Mouse (Mus musculus): ENCODE measurements around the gene Npepl1. TPM values are rescaled to one million over a fixed set of nuclear protein-coding genes. Genes with fewer than 3 reads are reported as not detected.

Npepl1 gene
- total and polyA plus RNA-seq, 3 experiments: 17.3 to 46.9 TPM; not detected in 1

DNA sequence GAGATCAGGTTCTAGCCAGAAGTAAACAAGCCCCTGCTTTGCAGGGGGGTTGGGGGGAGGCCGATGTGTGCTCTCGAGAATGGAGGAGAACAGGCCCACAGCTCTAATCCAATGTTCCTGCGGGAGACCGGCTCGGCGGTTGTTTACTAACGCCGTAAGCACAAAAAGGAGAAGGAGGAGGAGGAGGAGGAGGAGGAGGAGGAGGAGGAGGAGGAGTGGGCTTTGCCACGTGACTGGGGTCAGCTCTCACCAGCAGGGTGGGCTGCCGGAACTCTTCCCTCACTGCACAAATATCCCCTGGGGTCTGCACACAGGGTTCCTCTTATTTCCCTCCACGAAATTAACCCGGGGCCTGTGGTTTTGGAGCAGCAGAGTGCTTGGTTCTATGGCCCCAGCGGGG is 35.5 kb upstream of the Npepl1 start:
- no peak for TF ChIP-seq USF1 (IDR thresholded peaks at IDR 0.05; ENCODE audit: low read depth, low read length)
- no peak for TF ChIP-seq MXI1 (IDR thresholded peaks at IDR 0.05; ENCODE audit: low read depth, low read length)
- TF ChIP-seq CTCF (IDR thresholded peaks at IDR 0.05 in 2 of 3, conservative IDR thresholded peaks at IDR 0.05 in 1 of 3; ENCODE audit: control insufficient read depth in 1 of 3, insufficient read depth in 1 of 3, low read depth in 2 of 3, low read length in 3 of 3, poor library complexity in 1 of 3, severe bottlenecking in 1 of 3): no peak
- no peak for TF ChIP-seq UBTF (IDR thresholded peaks at IDR 0.05; ENCODE audit: borderline replicate concordance, insufficient read depth, low read depth, low read length)
- TF ChIP-seq RCOR1 (IDR thresholded peaks at IDR 0.05; ENCODE audit: low read depth, low read length): no peak
- no peak for TF ChIP-seq JUND (IDR thresholded peaks at IDR 0.05; ENCODE audit: low read depth, low read length)
- no peak for TF ChIP-seq GATA1 (IDR thresholded peaks at IDR 0.05; ENCODE audit: low read depth, low read length)
- no peak for TF ChIP-seq MYC (IDR thresholded peaks at IDR 0.05; ENCODE audit: low read depth, low read length)
- no peak for TF ChIP-seq SMC3 (IDR thresholded peaks at IDR 0.05; ENCODE audit: low read depth, low read length)
- TF ChIP-seq CHD1 (IDR thresholded peaks at IDR 0.05; ENCODE audit: low read depth, low read length): no peak
- TF ChIP-seq MAX (IDR thresholded peaks at IDR 0.05; ENCODE audit: low read length): no peak
- no peak for TF ChIP-seq E2F4 (IDR thresholded peaks at IDR 0.05; ENCODE audit: borderline replicate concordance, low read depth, low read length)
- no peak for TF ChIP-seq CHD2 (IDR thresholded peaks at IDR 0.05; ENCODE audit: low read length)
- Histone ChIP-seq H3K4me3 (ENCODE audit: control insufficient read depth in 1 of 2, insufficient read depth in 1 of 2, low read depth in 2 of 2, low read length in 2 of 2) (no peak overlapping the region), H3K27me3 (ENCODE audit: control insufficient read depth in 1 of 2, insufficient read depth in 2 of 2, low read length in 2 of 2) (no peaks in the 10 kb centered on the region), H3K9me3 (replicated peaks; ENCODE audit: insufficient read depth, low read length) (no peaks in the 10 kb centered on the region), H3K36me3 (ENCODE audit: control insufficient read depth in 1 of 2, insufficient read depth in 2 of 2, low read length in 2 of 2) (peaks cover 0 to 12% of the 10 kb centered on the region in 2 experiments; a peak in 2 of 4 replicates), H3K27ac (ENCODE audit: control insufficient read depth, low read depth, low read length) (no peak overlapping the region), H3K79me2 (ENCODE audit: control insufficient read depth, insufficient read depth, low read length, poor library complexity) (peaks cover 21% of the 10 kb centered on the region), H3K9ac (ENCODE audit: control insufficient read depth, low read depth, low read length, poor library complexity, severe bottlenecking) (no peak overlapping the region), H3K4me1 (ENCODE audit: control insufficient read depth in 1 of 2, insufficient read depth in 2 of 2, low read length in 2 of 2) (peaks cover 4 to 5% of the 10 kb centered on the region in 2 experiments)
- no peak for DNase-seq (ENCODE audit: low read depth, low spot score)

DNA sequence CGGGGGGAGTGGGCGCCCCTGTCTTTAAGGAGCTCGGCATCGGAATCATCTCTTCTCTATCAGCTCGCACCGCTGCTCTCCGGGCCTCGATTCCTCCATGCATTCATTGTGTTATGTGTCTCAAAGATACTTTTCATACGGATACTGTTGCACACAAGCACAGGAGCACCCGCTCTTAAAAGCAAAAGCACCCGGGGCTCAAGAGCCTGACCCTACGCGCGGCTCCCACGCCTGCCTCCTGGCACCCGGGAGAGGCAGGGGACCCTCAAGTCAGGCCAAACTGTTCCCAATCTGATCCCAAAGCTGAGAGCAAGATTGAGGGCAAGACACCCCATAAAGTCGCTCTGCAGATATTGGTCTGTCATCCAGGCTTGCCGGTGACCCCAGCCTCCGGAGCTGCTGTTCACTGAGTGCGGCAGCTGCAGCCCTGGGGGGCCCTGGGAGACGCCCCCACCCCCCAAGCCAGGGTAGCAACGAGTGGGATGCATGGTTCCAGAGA is 35.0 kb upstream of the Npepl1 start:
- Histone ChIP-seq H3K4me1 (ENCODE audit: control insufficient read depth in 1 of 2, insufficient read depth in 2 of 2, low read length in 2 of 2) (peaks cover 3 to 4% of the 10 kb centered on the region in 2 experiments; a peak in 2 of 4 replicates), H3K4me3 (ENCODE audit: control insufficient read depth in 1 of 2, insufficient read depth in 1 of 2, low read depth in 2 of 2, low read length in 2 of 2) (peak overlapping the region in 1 of 2 experiments; percentile 73; a peak in 1 of 4 replicates), H3K79me2 (ENCODE audit: control insufficient read depth, insufficient read depth, low read length, poor library complexity) (peaks cover 23% of the 10 kb centered on the region), H3K27ac (ENCODE audit: control insufficient read depth, low read depth, low read length) (no peak overlapping the region), H3K36me3 (ENCODE audit: control insufficient read depth in 1 of 2, insufficient read depth in 2 of 2, low read length in 2 of 2) (peaks cover 0 to 10% of the 10 kb centered on the region in 2 experiments; a peak in 2 of 4 replicates), H3K9ac (ENCODE audit: control insufficient read depth, low read depth, low read length, poor library complexity, severe bottlenecking) (peak overlapping the region; percentile 89), H3K9me3 (replicated peaks; ENCODE audit: insufficient read depth, low read length) (no peaks in the 10 kb centered on the region), H3K27me3 (ENCODE audit: control insufficient read depth in 1 of 2, insufficient read depth in 2 of 2, low read length in 2 of 2) (no peaks in the 10 kb centered on the region)
- no peak for DNase-seq (ENCODE audit: low read depth, low spot score)
- TF ChIP-seq ZC3H11A (IDR thresholded peaks at IDR 0.05; ENCODE audit: low read depth, low read length): no peak
- TF ChIP-seq TBP (IDR thresholded peaks at IDR 0.05; ENCODE audit: low read depth, low read length): no peak
- TF ChIP-seq SIN3A (IDR thresholded peaks at IDR 0.05; ENCODE audit: low read length): no peak
- TF ChIP-seq SMC3 (IDR thresholded peaks at IDR 0.05; ENCODE audit: low read depth, low read length): no peak
- TF ChIP-seq ZMIZ1 (IDR thresholded peaks at IDR 0.05; ENCODE audit: low read depth, low read length): no peak
- TF ChIP-seq NRF1 (IDR thresholded peaks at IDR 0.05; ENCODE audit: insufficient read depth, low read depth, low read length, poor library complexity, severe bottlenecking): no peak
- no peak for TF ChIP-seq EP300 (IDR thresholded peaks at IDR 0.05; ENCODE audit: low read depth in 1 of 2, low read length in 2 of 2)
- no peak for TF ChIP-seq MYB (IDR thresholded peaks at IDR 0.05; ENCODE audit: low read depth, low read length)
- TF ChIP-seq MYC (IDR thresholded peaks at IDR 0.05; ENCODE audit: low read depth, low read length): no peak
- TF ChIP-seq GATA1 (IDR thresholded peaks at IDR 0.05; ENCODE audit: low read depth, low read length): no peak
- TF ChIP-seq MAZ (IDR thresholded peaks at IDR 0.05; ENCODE audit: low read depth, low read length): no peak
- no peak for TF ChIP-seq HCFC1 (IDR thresholded peaks at IDR 0.05; ENCODE audit: low read depth, low read length)
- TF ChIP-seq RCOR1 (IDR thresholded peaks at IDR 0.05; ENCODE audit: low read depth, low read length): no peak
- no peak for TF ChIP-seq RAD21 (IDR thresholded peaks at IDR 0.05; ENCODE audit: low read depth, low read length)
- TF ChIP-seq KAT2A (conservative IDR thresholded peaks at IDR 0.05; ENCODE audit: low read depth, low read length): no peak
- no peak for TF ChIP-seq POLR2AphosphoS2 (IDR thresholded peaks at IDR 0.05; ENCODE audit: low read length)
- TF ChIP-seq GABPA (IDR thresholded peaks at IDR 0.05; ENCODE audit: low read depth, low read length): no peak
